Mouse (Mus musculus): ENCODE measurements around the gene Pcbd2. TPM values are rescaled to one million over a fixed set of nuclear protein-coding genes. Genes with fewer than 3 reads are reported as not detected.

Pcbd2 gene
- total RNA-seq, 1 experiment from 2014 or later, result 21.6 TPM

DNA sequence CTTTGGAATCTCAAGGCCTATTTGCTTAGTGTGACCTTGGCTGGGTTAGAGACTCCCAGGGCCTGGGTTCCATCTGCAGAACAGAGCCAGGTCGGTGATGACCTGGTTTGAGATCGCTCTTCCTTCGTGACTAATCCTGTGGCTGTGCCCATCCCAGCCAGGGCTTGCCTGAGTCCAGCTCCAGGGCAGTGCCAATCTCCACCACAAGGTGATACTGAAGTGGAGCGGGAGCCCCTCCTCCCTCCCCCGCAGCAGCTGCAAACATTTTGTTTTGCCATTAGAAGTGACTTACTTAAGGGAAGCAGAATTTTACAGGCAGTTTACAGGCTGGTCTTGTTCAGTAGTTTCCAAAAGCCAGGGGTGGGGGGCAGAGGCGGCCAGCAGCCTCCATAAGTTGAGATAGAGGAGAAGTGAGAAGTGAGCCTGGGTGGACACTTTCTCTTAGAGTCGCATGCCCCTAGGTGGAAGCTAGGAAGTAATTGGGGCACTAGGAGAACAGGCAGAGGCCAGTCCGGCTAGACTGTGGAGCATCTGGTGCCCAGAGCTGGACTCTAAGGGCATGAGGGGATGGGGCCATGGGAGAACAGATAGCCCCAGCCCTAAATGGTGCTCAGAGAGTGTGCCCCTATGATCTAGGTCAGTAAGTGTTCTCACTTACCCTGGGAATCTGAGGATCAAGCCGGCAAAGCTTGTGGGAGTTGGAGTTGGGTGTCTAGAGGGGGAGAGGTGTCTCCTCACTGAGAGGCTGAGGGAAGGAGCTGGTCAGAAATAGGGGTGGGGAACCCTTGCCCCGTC lies 97.2 kb downstream of the Pcbd2 start:
- ATAC-seq (replicated peaks; ENCODE audit: low read depth, poor library complexity, severe bottlenecking), result peak; percentile 48

DNA sequence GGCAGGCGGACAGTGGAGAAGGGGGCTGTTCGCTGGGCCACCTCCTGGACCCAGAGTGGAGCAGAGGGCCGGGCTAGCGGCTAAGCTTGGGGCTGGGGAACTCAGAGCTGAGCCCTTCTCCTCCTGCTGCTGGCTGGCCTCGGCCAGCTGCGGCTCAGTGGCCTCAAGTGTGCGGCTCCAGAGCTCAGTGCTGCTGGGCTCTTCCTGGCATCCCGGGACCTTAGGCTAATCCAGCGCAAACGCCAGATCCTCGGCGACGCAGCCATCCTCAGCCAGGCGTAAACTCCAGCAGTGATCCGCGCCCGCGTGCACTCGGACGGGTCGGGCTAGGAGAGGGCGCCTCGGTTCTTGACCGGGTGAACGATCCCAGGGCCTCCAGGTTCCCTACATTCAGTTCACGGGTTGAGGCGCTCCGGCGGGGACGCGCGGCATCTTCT lies 98.1 kb downstream of the Pcbd2 start:
- ATAC-seq (replicated peaks; ENCODE audit: low read depth, poor library complexity, severe bottlenecking), result no peak

DNA sequence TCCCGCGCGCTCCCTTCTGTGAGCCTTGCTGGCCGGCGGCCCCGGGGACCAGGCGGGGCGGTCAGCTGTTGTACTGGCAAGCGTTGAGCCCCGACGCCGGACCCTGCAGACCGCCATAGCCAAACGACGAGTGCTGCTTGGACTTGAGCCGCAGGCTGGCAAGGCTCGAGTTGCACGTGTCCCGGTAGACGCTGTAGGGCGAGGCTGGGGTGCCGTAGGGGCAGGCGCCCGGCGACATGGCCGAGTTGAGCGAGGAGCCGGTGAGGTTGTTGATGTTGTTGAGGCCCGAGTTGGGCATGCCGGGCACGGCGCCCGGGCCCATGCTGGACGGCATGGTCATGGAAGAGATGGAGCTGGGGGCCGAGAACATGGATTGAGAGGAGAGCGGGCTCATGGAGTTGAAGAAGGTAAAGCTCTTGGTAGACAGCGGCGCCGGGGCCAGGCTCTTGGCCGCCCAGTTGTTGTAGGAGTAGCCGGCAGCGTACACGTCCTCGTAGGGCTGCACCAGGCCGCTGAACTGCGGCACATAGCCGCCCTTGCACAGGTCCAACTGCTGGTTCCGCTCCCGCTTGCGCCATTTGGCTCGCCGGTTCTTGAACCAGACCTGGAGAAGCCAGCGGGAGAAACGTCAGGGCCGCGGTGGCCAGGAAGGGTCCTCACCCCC lies 99.0 kb downstream of the Pcbd2 start:
- ATAC-seq (replicated peaks; ENCODE audit: low read depth, poor library complexity, severe bottlenecking), result no peak

Other genes with a start within 250 kb of the Pcbd2 start
- 1.1 and 5.3 TPM in 2 replicates for gene Dbn1, start 239.3 kb upstream of the Pcbd2 start, total RNA-seq (2017)
- gene Pdlim7, start 213.7 kb upstream of the Pcbd2 start, total RNA-seq (2017), result 4.6 and 12.2 TPM in 2 replicates
- 8.3 and 9.6 TPM in 2 replicates for gene Dok3, start 198.1 kb upstream of the Pcbd2 start, total RNA-seq (2017)
- 59.8 and 62.8 TPM in 2 replicates for gene Ddx41, start 190.7 kb upstream of the Pcbd2 start, total RNA-seq (2017)
- 18.4 and 28.0 TPM in 2 replicates for gene Fam193b, start 156.2 kb upstream of the Pcbd2 start, total RNA-seq (2017)
- 149 and 150 TPM in 2 replicates for gene Tmed9, start 153.6 kb upstream of the Pcbd2 start, total RNA-seq (2017)
- 13.3 and 14.2 TPM in 2 replicates for gene B4galt7, start 127.5 kb upstream of the Pcbd2 start, total RNA-seq (2017)
- 62.9 and 63.5 TPM in 2 replicates for gene Caml, start 104.4 kb upstream of the Pcbd2 start, total RNA-seq (2017)
- 120 and 155 TPM in 2 replicates for gene Ddx46, start 92.3 kb upstream of the Pcbd2 start, total RNA-seq (2017)
- 46.0 and 50.2 TPM in 2 replicates for gene B230219D22Rik, start 34.2 kb upstream of the Pcbd2 start, total RNA-seq (2017)
- gene Txndc15, start 12.7 kb upstream of the Pcbd2 start, total RNA-seq (2017), result 29.9 and 31.4 TPM in 2 replicates
- 0.19 TPM in 1 of 2 replicates, not detected in the other for gene Catsper3, start 57.2 kb downstream of the Pcbd2 start, total RNA-seq (2017)
- gene Pitx1, start 108.8 kb downstream of the Pcbd2 start, total RNA-seq (2017), result not detected in 2 replicates